Mouse (Mus musculus) myocyte (in vitro differentiated cells): Measurements from ENCODE around the gene Nxf1. TPM values are rescaled to one million over a fixed set of nuclear protein-coding genes. Genes with fewer than 3 reads are reported as not detected.
A peak's percentile ranks its signal among the peaks of the same experiment; 100 is the strongest.

Experiments used
- H3K27me3 ChIP-seq: one replicate; pipeline ENCODE4 v1.6.1; 2011; ENCODE audit not compliant: control insufficient read depth, insufficient read depth, insufficient read length
- H3K36me3 ChIP-seq: one replicate; pipeline ENCODE4 v1.6.1; 2011; ENCODE audit not compliant: control insufficient read depth, insufficient read depth
- H3K4me2 ChIP-seq: one replicate; pipeline ENCODE4 v1.6.1; 2011; ENCODE audit warnings: low read depth, control low read depth
- H3K4me3 ChIP-seq: one replicate; pipeline ENCODE4 v1.5.1; 2011; ENCODE audit warnings: mild to moderate bottlenecking, control low read depth, moderate library complexity
- H3K79me2 ChIP-seq: one replicate; pipeline ENCODE4 v1.6.1; 2011; ENCODE audit not compliant: control insufficient read depth, insufficient read depth
- H3ac ChIP-seq: one replicate; pipeline ENCODE4 v1.6.1; 2011; ENCODE audit not compliant: control insufficient read depth, insufficient read length
- CEBPB ChIP-seq: IDR thresholded peaks from 2 replicates; pipeline ENCODE4 v1.6.1; 2011; ENCODE audit warnings: mild to moderate bottlenecking, moderate library complexity; ENCODE audit not compliant: poor library complexity, insufficient read depth, severe bottlenecking
- E2F4 ChIP-seq: IDR thresholded peaks from one replicate; pipeline ENCODE4 v1.6.1; 2011; ENCODE audit warnings: mild to moderate bottlenecking, control low read depth, moderate library complexity; ENCODE audit not compliant: insufficient read depth
- MAX ChIP-seq: IDR thresholded peaks from one replicate; pipeline ENCODE4 v1.6.1; 2011; ENCODE audit warnings: low read depth, mild to moderate bottlenecking, control low read depth
- MYOD1 ChIP-seq, 3 experiments: IDR thresholded peaks; one replicate each; pipeline ENCODE4 v1.6.1; 2011; ENCODE audit warnings: control low read depth in 2 of 3, low read depth in 2 of 3, mild to moderate bottlenecking in 2 of 3, moderate library complexity in 1 of 3; ENCODE audit not compliant: insufficient read length in 2 of 3, control insufficient read depth in 1 of 3
- MYOG ChIP-seq, 3 experiments: IDR thresholded peaks; one replicate each; pipeline ENCODE4 v1.6.1; 2011; ENCODE audit warnings: control low read depth in 2 of 3, low read depth in 2 of 3, mild to moderate bottlenecking in 2 of 3; ENCODE audit not compliant: insufficient read length in 2 of 3, control insufficient read depth in 1 of 3, insufficient read depth in 1 of 3
- POLR2A ChIP-seq: IDR thresholded peaks from one replicate; pipeline ENCODE4 v1.6.1; 2011; ENCODE audit warnings: low read depth, mild to moderate bottlenecking, control low read depth, moderate library complexity; ENCODE audit not compliant: insufficient read length
- POLR2AphosphoS2 ChIP-seq: IDR thresholded peaks from one replicate; pipeline ENCODE4 v1.6.1; 2011; ENCODE audit warnings: low read depth, control low read depth; ENCODE audit not compliant: insufficient read length
- REST ChIP-seq: IDR thresholded peaks from one replicate; pipeline ENCODE4 v1.6.1; 2011; ENCODE audit warnings: mild to moderate bottlenecking, control low read depth, moderate library complexity; ENCODE audit not compliant: insufficient read depth, insufficient read length
- SRF ChIP-seq: IDR thresholded peaks from one replicate; pipeline ENCODE4 v1.6.1; 2011; ENCODE audit warnings: low read depth; ENCODE audit not compliant: control insufficient read depth, insufficient read length
- TCF12 ChIP-seq: IDR thresholded peaks from one replicate; pipeline ENCODE4 v1.6.1; 2011; ENCODE audit warnings: mild to moderate bottlenecking, control low read depth; ENCODE audit not compliant: poor library complexity, insufficient read depth, severe bottlenecking
- TCF3 ChIP-seq: IDR thresholded peaks from one replicate; pipeline ENCODE4 v1.6.1; 2011; ENCODE audit warnings: low read depth, control low read depth; ENCODE audit not compliant: insufficient read length
- USF1 ChIP-seq: IDR thresholded peaks from one replicate; pipeline ENCODE4 v1.6.1; 2011; ENCODE audit warnings: low read depth, mild to moderate bottlenecking, control low read depth, moderate library complexity
- polyA plus RNA-seq: library from polyadenylated mRNA; unstranded; fragments of >200 nt; fragmentation: generic; extraction: Trizol; gene quantifications from one replicate; pipeline ENCODE4 v1.2.1, GENCODE M21; 2012; ENCODE audit warnings: missing spikeins

Nxf1 gene
- polyA plus RNA-seq, 1 experiment: 64.3 TPM

DNA sequence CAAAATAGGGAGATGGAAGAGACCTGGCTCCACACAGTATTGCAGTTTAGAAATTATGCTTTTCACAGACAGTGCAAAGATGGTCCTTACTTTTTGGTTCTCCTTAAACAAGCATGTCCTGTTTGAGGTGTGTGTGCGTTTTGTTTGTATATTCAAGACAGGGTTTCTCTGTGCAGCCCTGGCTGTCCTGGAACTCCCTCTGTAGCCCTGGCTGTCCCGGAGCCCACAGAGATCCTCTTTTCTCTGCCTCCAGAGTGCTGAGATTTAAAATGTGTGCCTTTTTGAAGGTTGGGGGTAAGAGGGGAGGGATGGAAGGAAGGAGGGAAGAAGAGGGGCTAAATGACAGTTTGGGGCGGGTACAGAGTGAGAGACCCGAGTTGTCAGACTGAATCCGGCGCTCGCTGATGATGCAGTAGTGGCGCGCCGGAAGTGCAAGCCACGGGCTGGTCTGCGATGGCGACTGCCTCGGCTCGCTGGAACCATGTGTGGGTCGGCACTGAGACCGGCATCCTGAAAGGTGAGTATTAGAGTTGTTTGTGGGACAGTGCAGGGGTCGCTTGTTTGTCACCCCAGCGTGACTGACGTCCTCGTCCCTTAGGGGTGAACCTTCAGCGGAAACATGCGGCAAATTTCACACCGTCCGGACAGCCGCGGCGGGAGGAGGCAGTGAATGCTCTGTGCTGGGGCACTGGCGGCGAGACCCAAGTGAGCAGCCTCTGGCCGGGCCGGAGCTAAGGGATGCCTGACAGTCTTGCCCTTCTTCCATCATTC, 21.3 kb upstream of the Nxf1 start, which contains the start of gene Wdr74:
Wdr74 (plus strand) TSS at position 439 of the 771 bp plus-strand sequence.
- TF ChIP-seq POLR2AphosphoS2 (peak; percentile 97), MAX (peak; percentile 50), MYOG (IDR thresholded peaks at IDR 0.05; ENCODE audit: control insufficient read depth in 1 of 3, insufficient read depth in 1 of 3, insufficient read length in 2 of 3, low read depth in 2 of 3) (no peak), REST (peak; percentile 22), SRF (peak; percentile 92), POLR2A (peak; percentile 98), USF1 (no peak)
- peaks cover 22% of the 10 kb centered on the region for H3K36me3 ChIP-seq
- H3K4me3 ChIP-seq: peak within 1 kb of the TSS; percentile 97
- peak within 1 kb of the TSS; percentile 92 for H3K4me2 ChIP-seq
- H3K79me2 ChIP-seq: peaks cover 21% of the 10 kb centered on the region
- H3ac ChIP-seq: peak within 1 kb of the TSS; percentile 33
- no peaks in the 10 kb centered on the region for H3K27me3 ChIP-seq

DNA sequence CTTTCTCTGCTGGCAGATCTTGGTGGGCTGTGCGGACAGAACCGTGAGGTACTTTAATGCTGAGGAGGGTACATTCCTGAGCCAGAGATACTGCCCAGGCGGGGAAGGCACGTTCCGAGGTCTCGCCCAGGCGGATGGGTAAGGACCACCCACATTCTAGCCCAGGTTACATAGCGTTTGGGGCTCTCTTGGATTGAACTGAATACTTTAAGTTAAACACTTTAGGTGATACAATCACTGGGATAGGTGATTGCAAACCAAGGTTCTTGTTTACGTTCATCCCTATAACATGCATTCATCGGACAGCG, 20.8 kb upstream of the Nxf1 start:
- H3K36me3 ChIP-seq: peaks cover 22% of the 10 kb centered on the region
- TF ChIP-seq USF1: no peak
- TF ChIP-seq MYOG (IDR thresholded peaks at IDR 0.05; ENCODE audit: control insufficient read depth in 1 of 3, insufficient read depth in 1 of 3, insufficient read length in 2 of 3, low read depth in 2 of 3): no peak
- no peak for TF ChIP-seq CEBPB
- TF ChIP-seq TCF3: no peak
- TF ChIP-seq MAX: no peak
- no peak for TF ChIP-seq E2F4
- no peak for TF ChIP-seq TCF12
- no peak for TF ChIP-seq SRF
- no peak for TF ChIP-seq POLR2AphosphoS2
- TF ChIP-seq REST: no peak
- TF ChIP-seq POLR2A: no peak
- no peak for TF ChIP-seq MYOD1 (IDR thresholded peaks at IDR 0.05; ENCODE audit: control insufficient read depth in 1 of 3, insufficient read length in 2 of 3, low read depth in 2 of 3)
- H3ac ChIP-seq: peak overlapping the region; percentile 33
- H3K4me2 ChIP-seq: peak overlapping the region; percentile 92
- H3K79me2 ChIP-seq: peaks cover 21% of the 10 kb centered on the region
- peak overlapping the region; percentile 97 for H3K4me3 ChIP-seq
- no peaks in the 10 kb centered on the region for H3K27me3 ChIP-seq

DNA sequence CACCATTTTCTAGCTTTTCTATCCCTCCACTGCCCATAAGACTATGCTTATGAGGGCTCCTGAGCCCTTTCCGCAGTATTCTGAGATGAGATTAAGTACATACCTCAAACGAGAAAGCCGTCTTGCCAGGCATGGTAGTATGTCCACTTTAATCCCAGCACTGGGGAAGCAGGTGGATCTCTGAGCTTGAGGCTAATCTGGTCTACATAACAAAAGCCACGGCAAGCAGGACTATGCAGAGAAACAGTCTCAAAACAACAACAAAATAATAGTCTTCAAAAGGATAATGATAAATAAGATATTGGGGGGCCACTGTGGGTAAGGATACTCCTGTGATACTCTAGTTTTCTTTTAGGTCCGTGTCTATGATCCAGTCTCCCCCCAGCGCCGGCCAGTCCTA, 18.0 kb upstream of the Nxf1 start:
- TF ChIP-seq MAX (no peak), SRF (no peak), TCF12 (no peak), TCF3 (no peak), POLR2AphosphoS2 (no peak), MYOD1 (IDR thresholded peaks at IDR 0.05; ENCODE audit: control insufficient read depth in 1 of 3, insufficient read length in 2 of 3, low read depth in 2 of 3) (no peak), POLR2A (no peak)
- H3K4me2 ChIP-seq: no peak overlapping the region
- no peak overlapping the region for H3K4me3 ChIP-seq
- H3K79me2 ChIP-seq: peaks cover 44% of the 10 kb centered on the region
- no peak overlapping the region for H3ac ChIP-seq
- peaks cover 34% of the 10 kb centered on the region for H3K36me3 ChIP-seq
- no peaks in the 10 kb centered on the region for H3K27me3 ChIP-seq

DNA sequence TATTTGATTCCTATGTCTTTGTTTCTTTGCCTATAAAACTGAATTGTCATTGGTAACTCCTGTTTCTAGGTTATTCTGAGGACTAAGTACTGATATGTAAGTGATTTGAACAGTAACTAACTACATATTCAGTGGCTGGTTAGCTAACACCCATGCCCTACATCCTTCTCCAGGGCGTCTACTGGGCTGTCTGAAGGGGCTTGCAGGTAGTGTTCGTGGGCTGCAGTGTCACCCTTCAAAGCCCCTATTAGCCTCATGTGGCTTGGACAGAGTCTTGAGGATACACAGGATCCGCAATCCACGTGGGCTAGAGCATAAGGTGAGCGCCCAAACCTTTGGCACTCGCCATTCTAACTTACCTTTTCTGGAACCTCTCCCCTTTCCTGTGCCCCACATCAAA, 17.2 kb upstream of the Nxf1 start:
- Histone ChIP-seq H3K79me2 (peaks cover 46% of the 10 kb centered on the region), H3K4me2 (no peak overlapping the region), H3K36me3 (peaks cover 41% of the 10 kb centered on the region), H3K27me3 (no peaks in the 10 kb centered on the region), H3ac (no peak overlapping the region), H3K4me3 (no peak overlapping the region)
- TF ChIP-seq REST (no peak), TCF12 (no peak), POLR2AphosphoS2 (no peak), USF1 (no peak)

- peaks cover 50% of the 10 kb centered on the region for H3K36me3 ChIP-seq
- no peaks in the 10 kb centered on the region for H3K27me3 ChIP-seq
- H3K4me2 ChIP-seq: peak within 1 kb of the TSS; percentile 30
- H3ac ChIP-seq: peak within 1 kb of the TSS; percentile 33
- H3K4me3 ChIP-seq: peak within 1 kb of the TSS; percentile 98
- peaks cover 46% of the 10 kb centered on the region for H3K79me2 ChIP-seq
- no peak for TF ChIP-seq TCF3
- TF ChIP-seq SRF: no peak
- TF ChIP-seq POLR2A: no peak
- TF ChIP-seq POLR2AphosphoS2: no peak
- no peak for TF ChIP-seq MYOG (IDR thresholded peaks at IDR 0.05; ENCODE audit: control insufficient read depth in 1 of 3, insufficient read depth in 1 of 3, insufficient read length in 2 of 3, low read depth in 2 of 3)
- TF ChIP-seq TCF12: no peak
- TF ChIP-seq CEBPB: no peak
- no peak for TF ChIP-seq USF1
- no peak for TF ChIP-seq MAX
- TF ChIP-seq REST: no peak
- TF ChIP-seq E2F4: no peak
- no peak for TF ChIP-seq MYOD1 (IDR thresholded peaks at IDR 0.05; ENCODE audit: control insufficient read depth in 1 of 3, insufficient read length in 2 of 3, low read depth in 2 of 3)
Measured at GRCm38 (mm10) chr19:8740603-8741002, 16.3 kb upstream of the Nxf1 start, which contains the start of gene 1700092M07Rik. 1700092M07Rik (plus strand) TSS chr19:8740718.
